Mouse (Mus musculus) thymus, adult 2 months (tissue): ENCODE data around the gene Slc7a5.

ENCODE experiments used
- CTCF ChIP-seq: fragments of 200-500 bp; IDR thresholded peaks from 2 replicates; pipeline ENCODE4 v1.5.1; 2012; ENCODE audit warnings: mild to moderate bottlenecking, control low read depth, low read length, moderate library complexity, borderline replicate concordance; ENCODE audit not compliant: control insufficient read depth, poor library complexity, insufficient read depth; ENCODE audit errors: extremely low read depth
- POLR2A ChIP-seq: fragments of 200-500 bp; IDR thresholded peaks from 2 replicates; pipeline ENCODE4 v1.6.1; 2012; ENCODE audit warnings: mild to moderate bottlenecking, low read length, control low read depth, moderate library complexity; ENCODE audit not compliant: control insufficient read depth, poor library complexity, insufficient read depth; ENCODE audit errors: extremely low read depth

DNA sequence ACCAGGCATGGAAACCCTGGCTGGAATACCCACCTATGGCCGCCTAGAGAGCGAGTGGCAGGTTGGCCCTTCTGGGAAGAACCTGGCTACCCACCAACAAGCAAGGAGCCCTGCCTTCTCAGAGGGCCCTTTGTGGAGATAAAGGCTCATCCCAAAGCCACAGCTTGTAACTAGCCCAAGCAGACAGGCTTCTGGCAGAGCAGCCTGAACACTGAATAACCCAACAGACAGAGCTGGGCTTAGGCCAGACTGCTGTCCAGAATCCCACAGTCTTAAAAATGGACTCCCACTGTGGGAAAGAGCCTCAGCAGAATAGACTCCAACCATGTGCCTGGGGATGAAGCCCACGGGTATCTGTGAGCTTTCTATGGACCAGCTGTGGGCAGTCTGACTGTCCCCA lies 23.3 kb downstream of the Slc7a5 start:
- TF ChIP-seq POLR2A (no peak), CTCF (no peak)
